Mouse (Mus musculus) myocyte (in vitro differentiated cells): Measurements from ENCODE around the gene Tnrc6c. TPM values are rescaled to one million over a fixed set of nuclear protein-coding genes. Genes with fewer than 3 reads are reported as not detected.

Source experiments
- H3K27me3 ChIP-seq: one replicate; pipeline ENCODE4 v1.6.1; 2011; ENCODE audit not compliant: control insufficient read depth, insufficient read depth, insufficient read length
- H3K36me3 ChIP-seq: one replicate; pipeline ENCODE4 v1.6.1; 2011; ENCODE audit not compliant: control insufficient read depth, insufficient read depth
- H3K4me2 ChIP-seq: one replicate; pipeline ENCODE4 v1.6.1; 2011; ENCODE audit warnings: low read depth, control low read depth
- H3K4me3 ChIP-seq: one replicate; pipeline ENCODE4 v1.5.1; 2011; ENCODE audit warnings: mild to moderate bottlenecking, control low read depth, moderate library complexity
- H3K79me2 ChIP-seq: one replicate; pipeline ENCODE4 v1.6.1; 2011; ENCODE audit not compliant: control insufficient read depth, insufficient read depth
- H3ac ChIP-seq: one replicate; pipeline ENCODE4 v1.6.1; 2011; ENCODE audit not compliant: control insufficient read depth, insufficient read length
- CEBPB ChIP-seq: IDR thresholded peaks from 2 replicates; pipeline ENCODE4 v1.6.1; 2011; ENCODE audit warnings: mild to moderate bottlenecking, moderate library complexity; ENCODE audit not compliant: poor library complexity, insufficient read depth, severe bottlenecking
- E2F4 ChIP-seq: IDR thresholded peaks from one replicate; pipeline ENCODE4 v1.6.1; 2011; ENCODE audit warnings: mild to moderate bottlenecking, control low read depth, moderate library complexity; ENCODE audit not compliant: insufficient read depth
- MAX ChIP-seq: IDR thresholded peaks from one replicate; pipeline ENCODE4 v1.6.1; 2011; ENCODE audit warnings: low read depth, mild to moderate bottlenecking, control low read depth
- MYOD1 ChIP-seq, 3 experiments: IDR thresholded peaks; one replicate each; pipeline ENCODE4 v1.6.1; 2011; ENCODE audit warnings: control low read depth in 2 of 3, low read depth in 2 of 3, mild to moderate bottlenecking in 2 of 3, moderate library complexity in 1 of 3; ENCODE audit not compliant: insufficient read length in 2 of 3, control insufficient read depth in 1 of 3
- MYOG ChIP-seq, 3 experiments: IDR thresholded peaks; one replicate each; pipeline ENCODE4 v1.6.1; 2011; ENCODE audit warnings: control low read depth in 2 of 3, low read depth in 2 of 3, mild to moderate bottlenecking in 2 of 3; ENCODE audit not compliant: insufficient read length in 2 of 3, control insufficient read depth in 1 of 3, insufficient read depth in 1 of 3
- POLR2A ChIP-seq: IDR thresholded peaks from one replicate; pipeline ENCODE4 v1.6.1; 2011; ENCODE audit warnings: low read depth, mild to moderate bottlenecking, control low read depth, moderate library complexity; ENCODE audit not compliant: insufficient read length
- POLR2AphosphoS2 ChIP-seq: IDR thresholded peaks from one replicate; pipeline ENCODE4 v1.6.1; 2011; ENCODE audit warnings: low read depth, control low read depth; ENCODE audit not compliant: insufficient read length
- REST ChIP-seq: IDR thresholded peaks from one replicate; pipeline ENCODE4 v1.6.1; 2011; ENCODE audit warnings: mild to moderate bottlenecking, control low read depth, moderate library complexity; ENCODE audit not compliant: insufficient read depth, insufficient read length
- SRF ChIP-seq: IDR thresholded peaks from one replicate; pipeline ENCODE4 v1.6.1; 2011; ENCODE audit warnings: low read depth; ENCODE audit not compliant: control insufficient read depth, insufficient read length
- TCF12 ChIP-seq: IDR thresholded peaks from one replicate; pipeline ENCODE4 v1.6.1; 2011; ENCODE audit warnings: mild to moderate bottlenecking, control low read depth; ENCODE audit not compliant: poor library complexity, insufficient read depth, severe bottlenecking
- TCF3 ChIP-seq: IDR thresholded peaks from one replicate; pipeline ENCODE4 v1.6.1; 2011; ENCODE audit warnings: low read depth, control low read depth; ENCODE audit not compliant: insufficient read length
- USF1 ChIP-seq: IDR thresholded peaks from one replicate; pipeline ENCODE4 v1.6.1; 2011; ENCODE audit warnings: low read depth, mild to moderate bottlenecking, control low read depth, moderate library complexity
- polyA plus RNA-seq: library from polyadenylated mRNA; unstranded; fragments of >200 nt; fragmentation: generic; extraction: Trizol; gene quantifications from one replicate; pipeline ENCODE4 v1.2.1, GENCODE M21; 2012; ENCODE audit warnings: missing spikeins

The Tnrc6c gene
- polyA plus RNA-seq, 1 experiment, result 7.4 TPM

- Histone ChIP-seq H3K4me3 (peak overlapping the region; percentile 74), H3K4me2 (peak overlapping the region; percentile 93), H3K79me2 (peaks cover 57% of the 10 kb centered on the region), H3K36me3 (no peaks in the 10 kb centered on the region), H3K27me3 (peaks cover 4% of the 10 kb centered on the region), H3ac (no peak overlapping the region)
- TF ChIP-seq POLR2A (no peak), MYOD1 (IDR thresholded peaks at IDR 0.05; ENCODE audit: control insufficient read depth in 1 of 3, insufficient read length in 2 of 3, low read depth in 2 of 3) (no peak), SRF (no peak), CEBPB (no peak), E2F4 (no peak), USF1 (no peak), POLR2AphosphoS2 (no peak), TCF3 (no peak), MYOG (IDR thresholded peaks at IDR 0.05; ENCODE audit: control insufficient read depth in 1 of 3, insufficient read depth in 1 of 3, insufficient read length in 2 of 3, low read depth in 2 of 3) (no peak), TCF12 (no peak), REST (no peak), MAX (no peak)
Measured at GRCm38 (mm10) chr11:117656077-117656401, 1.9 kb downstream of the Tnrc6c start.

GRCm38 (mm10) chr11:117658974-117659373, 4.9 kb downstream of the Tnrc6c start:
- Histone ChIP-seq H3K4me3 (no peak overlapping the region), H3K36me3 (no peaks in the 10 kb centered on the region), H3K79me2 (peaks cover 86% of the 10 kb centered on the region), H3ac (no peak overlapping the region), H3K4me2 (no peak overlapping the region), H3K27me3 (no peaks in the 10 kb centered on the region)
- TF ChIP-seq MYOD1 (IDR thresholded peaks at IDR 0.05; ENCODE audit: control insufficient read depth in 1 of 3, insufficient read length in 2 of 3, low read depth in 2 of 3), result no peak
- no peak for TF ChIP-seq TCF12
- no peak for TF ChIP-seq POLR2AphosphoS2
- no peak for TF ChIP-seq E2F4
- no peak for TF ChIP-seq MYOG (IDR thresholded peaks at IDR 0.05; ENCODE audit: control insufficient read depth in 1 of 3, insufficient read depth in 1 of 3, insufficient read length in 2 of 3, low read depth in 2 of 3)
- no peak for TF ChIP-seq SRF
- no peak for TF ChIP-seq TCF3
- no peak for TF ChIP-seq CEBPB
- no peak for TF ChIP-seq REST
- TF ChIP-seq POLR2A, result no peak
- no peak for TF ChIP-seq MAX
- TF ChIP-seq USF1, result no peak

DNA sequence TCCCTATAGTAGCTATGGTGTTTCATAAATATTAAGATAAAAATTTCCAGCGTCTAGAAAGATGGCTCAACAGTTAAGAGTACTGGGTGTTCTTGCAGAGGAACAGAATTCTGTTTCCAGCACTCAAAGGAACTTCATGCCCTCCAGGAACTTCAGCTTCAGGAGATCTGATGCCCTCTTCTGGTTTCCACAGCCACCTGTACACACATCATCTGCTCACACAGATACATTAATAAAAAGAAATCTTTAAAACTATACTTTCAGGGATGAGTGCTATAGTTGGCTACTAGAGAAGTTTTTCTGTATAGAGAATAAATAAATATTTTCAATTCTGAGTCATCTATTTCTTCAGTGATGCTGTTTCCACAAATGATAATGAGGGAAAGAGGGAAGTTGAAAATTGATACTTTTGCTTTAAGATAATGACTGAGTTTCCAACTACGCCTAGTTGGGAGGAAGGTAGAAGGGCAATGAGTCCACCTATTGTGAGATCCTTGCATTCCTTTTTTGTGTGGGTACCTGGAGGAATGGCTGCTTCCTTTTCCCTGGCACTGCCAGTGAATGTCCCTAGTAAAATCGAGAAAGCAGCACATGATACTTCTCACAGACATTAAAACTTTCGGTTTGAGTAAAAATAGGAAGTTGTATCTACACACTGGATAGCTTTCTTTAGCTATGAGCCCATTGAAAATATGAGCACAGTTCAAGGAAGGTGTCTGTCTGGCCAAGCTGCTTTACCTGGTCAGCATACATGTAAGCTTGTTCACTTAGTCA, 9.1 kb downstream of the Tnrc6c start:
- Histone ChIP-seq H3K4me3 (no peak overlapping the region), H3K27me3 (no peaks in the 10 kb centered on the region), H3ac (no peak overlapping the region), H3K36me3 (no peaks in the 10 kb centered on the region), H3K4me2 (no peak overlapping the region), H3K79me2 (peaks cover 99% of the 10 kb centered on the region)
- TF ChIP-seq MYOG (IDR thresholded peaks at IDR 0.05; ENCODE audit: control insufficient read depth in 1 of 3, insufficient read depth in 1 of 3, insufficient read length in 2 of 3, low read depth in 2 of 3), result no peak
- no peak for TF ChIP-seq E2F4
- no peak for TF ChIP-seq SRF
- TF ChIP-seq REST, result no peak

- Histone ChIP-seq H3K36me3 (no peaks in the 10 kb centered on the region), H3K4me2 (no peak overlapping the region), H3ac (no peak overlapping the region), H3K27me3 (no peaks in the 10 kb centered on the region), H3K79me2 (peaks cover 99% of the 10 kb centered on the region), H3K4me3 (no peak overlapping the region)
- TF ChIP-seq SRF (no peak), REST (no peak), E2F4 (no peak), MAX (no peak), MYOD1 (IDR thresholded peaks at IDR 0.05; ENCODE audit: control insufficient read depth in 1 of 3, insufficient read length in 2 of 3, low read depth in 2 of 3) (no peak), POLR2AphosphoS2 (no peak), TCF12 (no peak), CEBPB (no peak), USF1 (no peak), TCF3 (no peak), POLR2A (no peak), MYOG (IDR thresholded peaks at IDR 0.05; ENCODE audit: control insufficient read depth in 1 of 3, insufficient read depth in 1 of 3, insufficient read length in 2 of 3, low read depth in 2 of 3) (no peak)
Measured at GRCm38 (mm10) chr11:117663810-117664139, 9.7 kb downstream of the Tnrc6c start.
